Mouse (Mus musculus): ENCODE results near the gene Atp1b2.

Gene Atp1b2

GRCm38 (mm10) chr11:69580091-69580514, 25.6 kb downstream of the Atp1b2 start, which contains the start of the genes Wrap53 and Trp53:
Wrap53 (minus strand) TSS chr11:69580255.
Trp53 (plus strand) TSS chr11:69580359.
- peak; percentile 95 for DNase-seq (ENCODE audit: low spot score)

- peak; percentile 97 for DNase-seq (ENCODE audit: low spot score)
Observed at GRCm38 (mm10) chr11:69579128-69580017, 26.4 kb downstream of the Atp1b2 start.

DNA sequence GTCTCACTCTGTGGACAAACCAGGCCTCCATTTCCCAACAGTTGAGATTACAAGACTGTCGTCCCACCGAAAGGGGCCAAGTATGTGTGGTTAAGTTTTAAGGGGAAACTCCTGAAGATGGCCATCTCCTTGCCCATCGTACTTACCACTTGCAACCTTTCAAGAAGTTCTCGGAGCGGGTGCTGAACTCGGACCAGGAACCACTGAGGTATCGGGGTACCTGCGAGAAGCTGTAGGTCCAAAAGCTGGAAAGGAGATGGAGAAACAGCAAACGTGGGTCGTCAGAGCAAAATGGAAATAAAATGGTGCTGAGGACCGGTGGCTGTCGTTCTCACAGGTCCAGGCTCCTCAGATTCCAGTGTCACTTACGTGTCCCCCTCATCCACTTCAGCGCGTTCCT, 27.4 kb downstream of the Atp1b2 start:
- no peak for DNase-seq (ENCODE audit: low spot score)

DNA sequence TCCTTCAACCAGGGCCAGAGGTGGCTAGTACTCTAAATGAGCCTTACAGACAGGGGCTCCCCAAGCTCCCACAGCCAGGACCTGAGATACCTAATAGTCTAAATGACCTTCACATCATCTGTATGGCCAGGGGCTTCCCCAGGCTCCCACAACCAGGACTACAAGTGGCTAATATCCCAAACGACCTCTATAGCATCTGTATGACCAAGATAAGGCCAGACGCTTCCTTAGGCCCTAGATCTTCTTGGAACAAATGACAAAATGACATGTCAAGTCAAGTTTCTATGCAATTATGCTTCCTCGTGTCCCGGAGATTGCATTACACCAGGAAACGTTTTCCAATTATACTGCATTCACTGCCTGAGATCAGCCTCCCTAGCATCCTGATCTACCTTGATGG, 29.4 kb downstream of the Atp1b2 start:
- no peak for DNase-seq (ENCODE audit: low spot score)

DNA sequence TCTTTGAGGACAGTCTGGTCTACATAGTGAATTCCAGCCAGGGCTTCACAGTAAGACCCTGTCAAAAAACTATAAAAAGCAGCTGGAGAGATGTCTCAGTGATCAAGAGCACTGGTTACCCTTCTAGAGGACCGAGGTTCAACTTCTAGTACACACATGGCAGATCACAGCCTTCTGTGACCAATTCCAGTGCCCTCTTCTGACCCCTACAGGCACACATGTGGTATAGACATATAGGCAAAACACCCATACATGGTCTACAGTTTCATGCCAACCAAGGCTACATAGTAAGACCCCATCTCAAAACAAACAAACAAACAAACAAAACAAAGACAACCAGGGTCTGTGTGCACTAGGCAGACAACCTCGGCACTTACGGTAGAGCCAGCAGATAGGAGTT, 30.5 kb downstream of the Atp1b2 start:
- peak; percentile 8 for DNase-seq (ENCODE audit: low spot score)

DNA sequence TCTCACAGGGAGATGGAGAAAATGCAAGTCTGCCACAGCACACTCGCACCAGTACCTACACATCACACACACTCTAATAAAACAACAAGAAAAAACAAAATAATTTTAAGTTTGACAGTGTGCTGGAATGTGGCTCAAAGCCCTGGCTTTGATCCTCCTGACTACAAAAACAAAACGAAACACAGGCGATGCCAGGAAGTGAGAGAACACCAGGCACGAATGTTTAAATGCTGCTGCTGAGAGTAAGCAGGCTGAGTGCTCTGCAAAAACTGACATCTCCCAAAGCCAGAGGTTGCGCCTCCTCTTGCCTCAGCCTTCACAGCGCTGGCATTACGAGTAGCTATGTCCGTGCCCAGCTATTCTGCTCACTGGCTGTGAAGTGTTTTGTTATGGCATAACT, 40.6 kb downstream of the Atp1b2 start:
- DNase-seq (ENCODE audit: low spot score), result peak; percentile 9

GRCm38 (mm10) chr11:69564391-69564790, 41.4 kb downstream of the Atp1b2 start:
- no peak for DNase-seq (ENCODE audit: low spot score)

DNA sequence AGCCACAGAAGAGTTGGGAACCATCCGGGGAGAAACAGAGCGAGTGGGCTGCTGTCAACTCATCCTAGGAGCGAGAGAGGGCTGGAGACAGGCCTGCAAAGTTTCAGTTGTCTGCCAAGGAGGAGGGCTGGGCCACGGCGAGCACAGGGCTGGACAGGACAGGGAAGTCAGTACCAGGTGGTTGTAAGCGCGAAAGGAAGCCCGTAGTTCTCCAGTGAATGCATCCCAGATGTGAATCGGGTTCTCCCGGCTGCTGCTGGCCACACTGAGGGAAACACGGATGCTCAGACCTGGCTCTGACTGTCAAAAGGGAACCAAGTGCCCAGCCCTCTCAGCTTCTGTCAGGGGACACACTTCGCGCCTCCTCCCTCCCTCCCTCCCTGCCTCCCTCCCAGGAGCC, 42.4 kb downstream of the Atp1b2 start:
- no peak for DNase-seq (ENCODE audit: low spot score)

GRCm38 (mm10) chr11:69560896-69561854, 44.6 kb downstream of the Atp1b2 start:
- DNase-seq (ENCODE audit: low spot score), result no peak

GRCm38 (mm10) chr11:69559851-69560765, 45.6 kb downstream of the Atp1b2 start, which contains the start of gene Efnb3:
Efnb3 (minus strand) TSS chr11:69560205.
- DNase-seq (ENCODE audit: low spot score), result no peak

DNA sequence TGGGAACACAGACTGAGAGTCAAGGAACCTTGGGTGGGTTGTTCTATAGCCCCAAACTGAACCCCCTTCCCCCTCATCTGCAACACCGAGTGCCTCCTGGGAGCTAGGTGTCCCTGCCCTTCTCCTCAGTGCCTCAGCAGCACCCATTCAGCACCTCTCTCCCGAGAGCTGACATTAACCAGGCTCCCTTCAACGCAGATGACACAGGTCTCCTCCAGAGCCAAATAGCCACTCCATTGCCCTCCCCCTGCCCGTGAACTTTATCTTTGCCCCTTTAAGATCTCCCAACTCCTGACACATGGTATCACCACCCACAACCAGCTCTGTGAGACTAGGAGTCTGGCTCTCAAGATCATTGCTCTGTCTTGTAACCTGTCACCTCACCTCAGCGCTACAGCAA, 46.6 kb downstream of the Atp1b2 start:
- DNase-seq (ENCODE audit: low spot score), result no peak

DNA sequence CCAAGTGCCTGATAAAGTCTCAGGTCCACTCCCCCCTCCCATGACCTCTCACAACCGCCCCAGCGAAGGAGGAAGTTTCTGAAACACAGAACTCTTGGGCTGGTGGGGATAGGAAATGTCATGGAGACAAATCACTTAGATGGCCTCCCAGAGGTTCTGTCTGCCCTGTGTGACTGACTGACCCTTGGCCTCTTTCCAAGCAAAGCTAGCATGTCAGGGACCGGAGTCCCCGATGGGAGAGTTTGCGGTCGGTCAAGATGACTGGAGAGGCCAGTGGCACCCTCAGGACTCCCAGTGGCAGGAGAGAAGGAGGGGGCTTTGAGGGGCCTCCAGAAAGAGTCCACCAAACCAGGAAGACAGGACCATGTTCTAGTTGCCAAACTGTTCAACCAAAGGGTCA, 47.0 kb downstream of the Atp1b2 start:
- no peak for DNase-seq (ENCODE audit: low spot score)

- no peak for DNase-seq (ENCODE audit: low spot score)
Observed at GRCm38 (mm10) chr11:69557381-69557958, 48.3 kb downstream of the Atp1b2 start.

GRCm38 (mm10) chr11:69554539-69555140, 51.1 kb downstream of the Atp1b2 start:
- no peak for DNase-seq (ENCODE audit: low spot score)

- no peak for DNase-seq (ENCODE audit: low spot score)
Observed at GRCm38 (mm10) chr11:69553341-69553721, 52.4 kb downstream of the Atp1b2 start.

DNA sequence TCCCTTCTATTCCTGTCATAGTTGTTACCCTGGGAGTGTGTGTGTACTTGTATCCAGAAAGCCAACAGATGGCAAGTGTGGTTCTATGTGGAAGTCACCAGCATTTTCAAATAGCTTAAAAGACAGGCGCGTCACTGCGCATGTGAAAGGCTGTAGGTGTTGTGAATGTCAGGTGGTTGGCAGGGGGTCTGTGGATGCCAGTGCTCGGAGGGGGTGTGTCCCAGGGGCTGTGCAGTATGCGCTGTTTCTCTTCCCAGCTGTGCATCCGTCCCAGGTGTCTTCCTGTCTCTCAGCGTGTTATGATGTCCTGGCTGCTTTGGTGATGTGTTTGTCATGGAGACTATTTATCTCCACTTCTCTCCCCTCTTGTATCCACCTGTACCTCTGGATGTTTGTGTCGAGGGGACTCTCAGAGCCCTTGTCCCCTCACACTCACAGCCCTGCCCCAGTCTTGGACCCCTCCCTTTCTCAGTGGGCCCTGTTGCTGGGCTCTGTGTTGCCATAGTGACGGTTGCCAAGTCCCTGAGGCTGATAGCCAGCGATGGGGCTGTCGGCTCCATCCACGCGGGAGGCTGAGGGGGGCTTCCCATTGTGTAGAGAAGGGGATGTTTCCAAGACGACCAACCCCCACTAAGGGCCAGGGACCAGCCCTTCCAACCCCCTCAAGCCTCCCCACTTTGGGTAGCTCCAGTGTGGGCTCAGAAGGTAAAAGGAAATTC, 53.0 kb downstream of the Atp1b2 start:
- no peak for DNase-seq (ENCODE audit: low spot score)

DNA sequence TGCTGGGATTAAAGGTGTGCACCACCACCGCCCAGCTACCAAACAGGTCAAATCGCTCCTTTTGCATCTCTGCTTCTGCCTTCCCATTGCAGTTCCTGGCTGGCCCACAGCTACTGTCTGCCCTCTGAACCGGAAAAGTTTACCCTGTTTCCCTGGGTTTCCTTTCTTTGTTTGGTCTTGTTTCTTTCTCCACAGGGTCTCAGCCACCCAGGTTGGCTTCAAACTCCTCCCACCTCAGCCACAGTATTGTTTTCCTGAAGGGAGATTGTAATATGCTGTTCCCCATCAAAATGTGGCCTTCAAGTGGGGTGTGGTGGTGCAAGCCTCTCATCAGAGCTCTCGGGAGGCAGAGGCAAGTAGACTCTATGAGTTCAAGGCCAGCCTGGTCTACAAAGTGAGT, 54.4 kb downstream of the Atp1b2 start:
- DNase-seq (ENCODE audit: low spot score), result no peak

All from lung, postnatal 25 days (tissue).